Mouse (Mus musculus): ENCODE measurements around the gene Mib2.

The Mib2 gene

DNA sequence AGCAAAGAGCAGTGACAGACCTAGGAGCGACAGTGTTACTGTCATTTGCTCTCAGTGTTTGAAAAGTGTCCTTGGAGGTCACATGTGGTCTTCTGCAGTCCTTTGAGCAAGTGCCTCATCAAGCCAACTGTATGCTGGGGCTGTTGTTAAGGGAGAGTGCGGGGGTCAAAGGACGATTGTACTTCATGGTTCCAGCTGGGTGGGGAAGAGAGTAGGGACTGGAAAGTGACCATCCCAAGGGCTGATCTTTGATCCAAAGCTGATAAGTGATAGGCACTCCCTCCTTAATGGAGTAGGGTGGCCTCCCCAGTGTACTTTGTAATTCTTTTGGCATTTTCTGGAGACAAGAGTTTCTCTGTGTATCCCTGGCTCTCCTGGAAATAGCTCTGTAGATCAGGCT, 57.1 kb downstream of the Mib2 start:
- DNase-seq: no peak

DNA sequence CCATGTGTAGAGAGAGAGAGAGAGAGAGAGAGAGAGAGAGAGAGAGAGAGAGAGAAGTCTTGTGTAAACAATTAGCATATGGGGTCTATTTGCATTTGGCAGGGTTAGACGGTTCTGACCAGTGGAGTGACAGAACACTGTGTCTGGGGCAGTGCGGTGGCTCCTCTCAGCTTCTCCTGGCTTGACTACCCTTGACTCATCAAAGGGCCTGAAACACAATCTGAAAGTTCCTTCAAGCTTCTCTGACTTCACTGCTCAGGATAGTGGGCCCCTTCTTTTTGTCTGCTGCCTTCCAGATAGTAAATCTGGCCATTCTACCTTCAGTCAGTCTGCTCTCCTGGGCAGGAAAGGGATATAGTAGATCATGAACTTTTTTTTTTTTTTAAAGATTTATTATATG, 62.2 kb downstream of the Mib2 start:
- no peak for DNase-seq

DNA sequence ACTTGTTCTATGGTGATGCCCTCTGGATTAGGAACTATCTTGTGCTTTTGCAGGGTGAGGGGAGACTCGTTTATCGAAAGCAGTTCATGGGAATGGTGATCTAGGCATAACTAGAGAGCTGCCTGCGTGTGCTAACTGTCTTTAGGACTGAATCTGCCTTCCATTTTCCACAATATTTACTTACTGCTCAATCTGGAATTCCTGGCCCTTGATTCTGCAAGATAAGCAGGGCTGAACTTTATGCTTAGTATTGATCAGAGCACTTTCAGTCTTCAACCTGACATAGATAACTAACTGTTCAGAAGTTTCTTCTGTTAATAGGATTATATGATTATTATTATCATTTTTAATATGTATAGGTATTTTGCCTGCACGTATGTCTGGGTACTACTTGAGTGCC, 63.9 kb downstream of the Mib2 start:
- DNase-seq: no peak
